Mouse (Mus musculus) embryo, embryonic 10.5 days (tissue): ENCODE data around the gene Fam126b.
"Not testable (repeated sequence)": the region's sequence is repeated elsewhere in the genome, so short reads cannot be mapped to it uniquely, and the experiment has no call there.

ENCODE experiments used
- DNase-seq: peaks from one replicate; pipeline ENCODE4 v3.0.0-alpha.2; 2015; ENCODE audit warnings: low spot score

Gene Fam126b

DNA sequence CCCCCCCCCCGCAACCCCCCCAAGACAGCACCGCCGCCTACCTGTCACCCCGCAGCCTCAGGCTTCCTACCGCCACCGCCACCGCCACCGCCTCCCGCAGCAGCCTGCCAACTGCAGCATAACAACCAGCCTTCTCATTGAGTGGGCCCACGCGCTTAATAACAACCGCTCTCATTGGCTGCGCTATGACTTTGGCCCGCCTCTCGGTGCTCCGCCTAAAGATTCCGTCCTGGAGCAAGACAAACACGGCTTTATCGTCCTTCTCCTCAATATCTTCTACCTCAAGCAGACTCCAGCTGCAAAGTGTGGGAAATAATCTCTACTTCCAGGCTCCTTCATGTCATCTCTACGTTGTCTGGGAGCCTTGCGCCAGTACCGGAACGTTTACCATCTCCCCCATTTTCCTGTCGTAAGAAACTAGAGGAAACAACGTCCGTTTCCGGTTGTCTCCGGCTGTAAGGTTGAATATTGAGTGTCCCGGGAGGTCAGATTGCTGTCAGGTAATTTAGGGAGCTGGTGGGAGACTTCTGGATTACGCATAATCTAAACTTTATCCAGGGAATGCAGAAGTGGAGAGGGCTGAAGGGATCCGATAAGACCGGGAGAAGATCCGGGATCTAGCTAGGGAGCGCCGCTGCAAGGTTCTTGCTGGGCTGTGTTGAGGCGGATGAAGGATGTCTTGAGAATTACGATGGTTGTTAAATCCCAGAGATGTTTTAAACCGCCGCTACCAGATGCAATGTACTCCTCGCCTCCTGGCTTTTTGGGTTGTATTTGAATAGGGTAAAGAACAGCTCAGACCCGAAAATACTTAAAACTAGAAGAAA, at the start of gene Fam126b, which contains the start of gene Ndufb3:
Gene Fam126b, minus strand, starts transcription at position 153 of the 827 bp plus-strand sequence.
Gene Ndufb3, plus strand, starts transcription at position 214 of the 827 bp plus-strand sequence.
- peak; percentile 92 for DNase-seq

DNA sequence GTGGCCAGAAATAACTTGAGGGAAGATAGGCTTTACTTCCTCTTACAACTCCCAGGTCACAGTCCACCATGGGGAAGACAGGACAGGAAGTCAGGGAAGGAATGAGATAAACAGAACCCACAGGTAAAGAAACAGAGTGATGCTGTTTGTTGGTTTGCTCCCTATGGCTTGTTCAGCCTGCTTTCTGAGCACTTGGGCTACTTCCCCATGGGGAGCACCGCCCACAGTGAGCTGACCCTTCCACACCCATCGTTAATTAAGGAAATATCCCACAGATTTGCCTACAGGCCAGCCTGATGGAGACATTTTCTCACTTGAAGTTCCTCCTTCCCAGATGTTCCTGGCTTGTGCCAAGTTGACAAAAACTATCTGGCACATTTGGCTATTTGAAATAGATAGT, 42.7 kb upstream of the Fam126b start:
- not testable (repeated sequence) for DNase-seq

DNA sequence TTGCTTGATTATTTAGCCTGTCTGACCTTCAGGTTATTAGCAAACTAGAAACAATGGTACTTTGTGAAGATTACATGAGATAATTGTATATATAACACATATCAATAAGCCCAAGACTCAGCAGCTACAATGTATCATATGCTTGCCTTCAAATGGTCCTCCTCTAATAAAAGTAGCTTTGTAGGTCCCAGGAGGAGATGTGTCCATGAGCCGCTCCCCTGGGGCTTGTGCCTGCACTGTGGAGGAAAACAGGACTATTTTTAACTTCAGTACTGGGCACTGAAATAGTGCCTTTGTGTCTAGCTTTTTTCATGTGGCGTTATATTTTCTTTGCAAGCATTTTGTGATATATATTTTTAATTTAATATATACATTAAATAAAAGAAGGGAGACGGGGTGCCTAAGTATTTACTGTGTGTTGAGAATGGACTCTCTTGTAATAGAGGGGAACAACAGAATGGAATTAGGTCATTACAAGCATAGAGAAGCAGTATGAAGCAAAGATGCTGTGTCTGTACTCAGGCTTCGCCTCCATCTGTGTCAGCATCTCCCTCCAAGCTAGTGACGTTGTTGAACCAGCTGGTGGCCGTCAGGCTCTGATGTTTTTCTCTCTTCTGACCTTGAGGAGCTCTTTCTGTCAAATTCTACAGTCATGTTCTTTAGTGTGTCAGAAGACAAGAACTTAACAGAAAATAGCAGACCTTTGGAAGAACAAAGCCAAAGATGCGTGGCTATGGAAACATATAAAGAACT, 36.0 kb upstream of the Fam126b start:
- DNase-seq, result peak; percentile 2

DNA sequence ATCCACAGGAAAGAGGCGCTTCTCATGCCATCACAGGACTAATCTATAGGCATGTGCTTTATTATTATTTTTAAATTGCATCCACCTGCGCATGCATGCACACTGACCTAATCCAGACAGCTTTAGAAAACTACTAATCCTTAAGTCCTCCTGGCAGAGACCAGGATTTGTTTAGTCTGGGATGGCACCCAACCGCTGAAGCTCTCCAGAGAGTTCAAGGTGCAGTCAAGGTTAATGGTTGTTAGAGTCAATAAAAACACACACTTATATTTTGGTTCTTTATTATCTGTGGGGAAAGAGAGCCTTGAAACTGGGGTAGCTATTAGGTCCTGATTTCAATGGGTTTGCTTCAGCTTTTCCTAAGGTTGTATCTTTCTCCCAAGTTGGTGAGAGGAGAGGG, 35.1 kb upstream of the Fam126b start:
- no peak for DNase-seq

DNA sequence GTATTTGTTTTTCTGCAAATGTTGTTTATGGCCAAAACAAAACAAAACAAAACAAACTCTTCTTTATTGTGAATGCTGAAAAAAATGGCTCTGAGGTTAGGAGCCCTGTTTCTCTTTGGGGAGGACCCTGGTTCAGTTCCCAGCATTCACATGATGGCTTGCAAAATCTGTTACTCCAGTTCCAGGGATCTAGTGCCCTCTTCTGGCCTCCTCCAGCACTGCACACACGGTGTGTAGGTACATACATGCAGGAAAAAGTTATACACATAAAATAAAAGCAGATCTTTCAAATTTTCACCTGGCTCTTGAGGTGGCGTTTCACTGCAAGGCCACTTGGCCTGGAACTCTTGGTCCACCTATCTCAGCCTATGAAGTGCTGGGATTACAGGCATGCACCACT, 32.6 kb upstream of the Fam126b start:
- DNase-seq, result no peak

DNA sequence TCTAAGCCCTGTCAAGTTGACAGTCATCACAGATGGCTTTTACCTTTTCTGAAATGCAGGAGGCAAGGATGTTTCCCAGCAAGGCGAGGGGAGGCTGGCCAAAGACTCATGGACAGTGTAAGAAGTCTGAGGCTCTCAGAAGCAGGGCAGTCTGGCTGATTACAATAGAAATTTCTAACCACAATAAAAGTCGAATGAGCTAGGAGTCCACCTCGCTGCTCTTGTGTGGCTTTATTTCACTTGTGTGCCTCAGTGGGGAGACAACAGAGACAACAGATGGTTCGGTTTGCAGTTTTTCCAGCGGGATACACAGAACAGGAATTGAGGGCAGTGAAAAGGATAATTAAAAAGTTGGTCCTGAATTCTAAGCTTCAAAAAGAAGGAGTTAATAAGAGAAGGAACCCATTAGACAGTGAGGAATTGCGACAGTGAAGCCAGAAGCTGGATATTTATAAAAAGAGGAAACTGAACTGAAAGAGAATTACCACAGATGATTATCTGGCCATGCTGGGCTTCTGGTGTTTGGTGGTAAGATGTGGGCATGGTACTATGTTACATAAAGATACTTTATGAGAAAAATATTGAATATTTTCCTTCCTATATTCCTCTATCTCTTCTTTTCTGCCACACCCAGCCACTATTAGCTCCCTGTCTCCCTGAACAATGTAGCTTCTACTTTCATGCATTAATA, 32.0 kb upstream of the Fam126b start:
- DNase-seq, result no peak

DNA sequence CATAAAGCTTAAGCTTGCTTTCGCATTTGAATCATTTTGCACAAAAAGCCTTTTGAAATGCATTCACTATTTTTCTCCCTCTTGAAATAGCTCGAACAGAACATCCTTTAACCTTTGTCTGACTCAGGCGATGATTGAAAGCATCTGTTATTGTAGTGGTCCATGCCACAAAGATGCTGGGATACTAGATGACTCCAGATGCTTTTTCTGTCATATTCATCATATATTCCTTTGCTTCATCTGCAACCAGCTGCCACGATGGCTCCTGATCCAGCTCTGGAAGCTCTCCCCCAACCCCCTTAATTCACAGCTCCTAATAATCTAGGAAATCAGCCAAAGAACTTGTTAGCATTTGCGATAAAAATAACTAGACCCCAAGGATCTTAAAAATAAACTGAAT, 31.0 kb upstream of the Fam126b start:
- DNase-seq, result no peak

DNA sequence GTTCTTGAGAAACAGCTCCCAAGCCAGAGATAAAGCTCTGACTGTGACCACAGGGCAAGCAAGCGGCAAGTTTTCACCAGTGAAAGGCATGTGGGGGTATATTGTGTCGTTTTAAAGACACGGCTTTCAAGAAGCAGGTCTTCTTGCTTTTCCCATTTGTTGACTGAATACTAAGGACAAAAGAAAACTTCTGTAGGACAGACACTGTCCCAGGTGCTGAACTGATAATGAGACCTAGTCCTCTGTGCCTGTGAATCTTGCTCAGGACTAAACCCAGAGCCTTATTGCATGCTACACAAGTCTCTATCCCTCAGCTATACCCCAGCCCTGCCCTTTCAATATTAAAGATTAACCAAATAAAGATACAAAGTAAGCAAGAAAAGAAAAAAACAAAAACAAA, 30.1 kb upstream of the Fam126b start:
- DNase-seq, result peak; percentile 14

DNA sequence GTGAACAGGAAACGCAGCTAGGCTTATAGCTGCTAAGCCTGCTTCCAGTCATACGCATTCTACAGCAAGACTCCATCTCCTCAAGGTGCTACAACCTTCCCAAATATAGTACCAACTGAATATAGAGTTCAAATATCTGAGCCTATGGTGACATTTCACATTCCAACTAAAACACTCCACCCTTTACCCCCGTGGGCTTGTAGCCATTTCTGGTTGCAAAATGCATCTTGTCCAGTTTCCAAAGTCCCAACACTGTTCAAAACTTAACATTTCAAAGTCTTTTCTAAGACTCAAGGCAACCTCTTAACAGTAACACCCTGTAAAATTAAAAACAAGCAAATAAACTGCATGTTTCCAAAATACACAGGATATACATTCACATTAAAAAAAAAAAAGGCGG, 29.0 kb upstream of the Fam126b start:
- DNase-seq, result no peak

DNA sequence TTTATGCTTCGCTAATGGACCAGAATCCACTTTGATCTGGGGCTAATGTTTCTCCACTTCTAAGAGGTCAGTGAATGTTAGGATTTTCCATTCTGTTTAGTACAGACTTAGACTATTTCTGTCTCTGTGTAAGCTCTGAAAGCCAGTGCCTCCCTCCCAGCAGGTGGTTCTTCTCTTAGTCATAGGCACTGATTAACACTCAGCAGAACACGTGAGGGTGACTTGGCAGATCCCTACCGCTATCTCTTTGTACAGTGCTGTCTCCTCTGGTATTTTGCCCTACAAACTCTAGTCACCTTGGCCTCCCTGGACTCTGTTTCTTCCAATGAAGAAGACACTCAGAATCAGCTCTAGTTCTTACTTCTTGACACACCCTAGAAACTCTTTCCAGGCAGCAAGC, 28.3 kb upstream of the Fam126b start:
- no peak for DNase-seq

DNA sequence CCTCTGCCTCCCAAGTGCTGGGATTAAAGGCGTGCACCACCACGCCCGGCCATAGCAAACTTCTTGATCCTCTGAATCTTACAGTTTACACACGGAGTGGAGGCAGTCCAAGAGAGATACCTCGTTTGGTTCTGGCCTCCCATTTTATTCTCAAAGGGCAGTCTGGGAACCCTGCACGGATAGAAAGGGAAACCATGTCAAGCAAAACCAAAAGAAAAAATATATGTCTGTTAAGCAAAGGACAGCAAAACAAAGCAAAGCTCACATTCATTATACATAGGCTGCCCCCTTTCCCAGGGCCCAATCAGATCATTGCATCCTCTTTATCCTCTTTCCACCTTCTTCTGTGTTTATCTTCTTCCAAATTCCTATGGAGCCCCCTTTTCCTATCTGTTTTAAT, 27.7 kb upstream of the Fam126b start:
- DNase-seq, result peak; percentile 30

DNA sequence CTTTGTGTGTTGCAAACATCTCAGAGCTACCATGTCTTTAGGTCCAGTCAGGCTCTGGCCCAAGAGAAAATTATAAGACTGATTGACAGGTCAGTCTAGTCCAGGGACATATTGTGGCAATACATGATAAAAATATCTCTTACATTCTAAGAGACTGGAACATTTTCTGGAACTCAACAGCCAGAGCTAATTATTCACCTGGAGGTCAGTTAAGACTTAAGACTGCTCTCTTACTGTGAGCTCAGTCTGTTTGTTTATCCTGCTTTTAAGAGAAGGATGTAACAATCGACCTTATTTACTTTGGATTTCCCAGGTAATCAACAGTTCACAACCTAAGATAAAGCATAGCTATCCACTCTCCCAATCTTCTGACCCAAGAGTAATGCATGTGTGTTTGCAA, 24.5 kb upstream of the Fam126b start:
- no peak for DNase-seq

DNA sequence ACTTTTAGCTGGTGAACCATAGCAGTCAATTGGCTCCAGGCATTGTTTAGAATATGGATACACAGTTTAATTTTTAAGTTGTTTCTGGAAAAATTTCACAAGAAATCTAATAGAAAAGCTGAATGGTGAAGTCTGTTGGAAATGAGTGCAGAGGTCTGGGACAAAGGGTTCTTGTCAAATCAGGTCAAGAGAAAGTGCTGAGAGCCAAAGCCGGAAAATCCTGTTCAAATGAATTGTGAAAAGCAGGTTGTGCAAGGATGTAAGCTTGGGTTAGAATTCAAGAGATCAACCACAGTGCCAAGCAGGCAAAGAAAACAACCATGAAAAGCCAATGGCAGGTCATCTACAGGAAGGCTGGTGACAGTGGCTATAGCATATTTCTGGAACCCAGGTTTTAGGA, 24.0 kb upstream of the Fam126b start:
- no peak for DNase-seq

DNA sequence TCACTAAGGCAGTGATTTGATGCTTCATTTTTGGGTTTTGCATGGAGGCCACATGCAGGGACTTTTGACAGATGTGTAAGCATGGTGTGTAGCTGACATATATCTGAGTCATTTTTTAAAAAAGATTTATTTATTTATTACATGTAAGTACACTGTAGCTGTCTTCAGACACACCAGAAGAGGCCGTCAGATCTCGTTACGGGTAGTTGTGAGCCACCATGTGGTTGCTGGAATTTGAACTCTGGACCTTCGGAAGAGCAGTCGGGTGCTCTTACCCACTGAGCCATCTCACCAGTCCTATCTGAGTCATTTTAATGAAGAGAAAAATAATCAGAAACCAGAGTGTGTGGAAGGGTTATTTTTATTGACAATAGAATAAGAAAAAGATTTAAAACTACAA, 23.5 kb upstream of the Fam126b start:
- not testable (repeated sequence) for DNase-seq

DNA sequence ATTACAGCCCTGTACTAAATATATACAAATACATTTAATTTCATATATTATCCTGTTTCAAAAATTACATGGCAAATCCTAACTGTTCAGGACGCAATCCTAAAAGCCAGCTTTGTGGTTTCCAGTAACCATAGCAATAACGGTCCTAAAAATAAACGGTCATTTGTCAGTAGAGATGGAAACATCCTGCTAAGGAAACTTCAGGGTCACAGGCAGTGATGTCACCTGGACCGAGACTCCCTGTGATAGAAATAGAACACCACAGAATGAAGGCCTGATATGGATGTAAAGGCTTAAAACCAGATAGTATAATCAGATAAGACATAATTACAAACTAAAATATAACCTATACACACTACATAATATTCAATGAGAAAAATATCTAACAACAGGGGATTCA, 17.6 kb upstream of the Fam126b start:
- DNase-seq, result no peak

DNA sequence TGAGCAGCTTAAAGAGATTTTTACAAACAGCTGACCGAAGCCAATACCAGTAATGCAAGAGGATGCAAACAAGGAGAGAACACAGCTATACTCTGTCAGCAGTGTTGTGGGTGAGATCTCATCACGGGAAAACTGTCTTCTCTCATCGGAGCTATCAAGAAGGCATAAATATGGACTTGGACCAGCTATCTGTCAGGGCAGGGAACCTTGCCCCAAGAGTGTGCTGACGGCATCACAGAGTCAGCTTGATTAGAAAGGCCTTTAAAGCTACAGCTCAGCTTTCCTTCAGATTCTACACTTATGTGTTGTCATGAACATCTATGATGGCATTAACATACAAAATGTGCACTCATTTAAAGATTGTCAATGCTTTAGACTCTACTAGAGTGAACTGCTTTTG, 16.6 kb upstream of the Fam126b start:
- no peak for DNase-seq

DNA sequence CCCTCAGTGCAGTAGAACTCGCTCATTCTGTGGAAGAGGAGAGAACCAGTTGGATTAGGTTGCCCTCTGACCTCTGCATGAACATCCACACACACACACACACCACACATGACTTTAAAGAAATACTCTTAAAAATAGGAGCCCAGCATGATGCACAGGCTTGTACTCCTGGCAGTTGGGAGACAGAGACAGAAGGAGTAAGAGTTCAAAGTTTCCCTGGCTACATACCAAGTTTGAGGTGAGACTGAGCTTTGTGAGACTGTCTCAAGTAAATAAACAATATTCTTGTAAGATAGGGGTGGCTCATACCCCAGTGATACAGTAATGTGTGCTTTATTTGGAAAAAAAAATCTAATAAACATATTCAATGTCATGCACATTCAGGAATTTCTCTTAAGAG, 1.4 kb upstream of the Fam126b start:
- no peak for DNase-seq

DNA sequence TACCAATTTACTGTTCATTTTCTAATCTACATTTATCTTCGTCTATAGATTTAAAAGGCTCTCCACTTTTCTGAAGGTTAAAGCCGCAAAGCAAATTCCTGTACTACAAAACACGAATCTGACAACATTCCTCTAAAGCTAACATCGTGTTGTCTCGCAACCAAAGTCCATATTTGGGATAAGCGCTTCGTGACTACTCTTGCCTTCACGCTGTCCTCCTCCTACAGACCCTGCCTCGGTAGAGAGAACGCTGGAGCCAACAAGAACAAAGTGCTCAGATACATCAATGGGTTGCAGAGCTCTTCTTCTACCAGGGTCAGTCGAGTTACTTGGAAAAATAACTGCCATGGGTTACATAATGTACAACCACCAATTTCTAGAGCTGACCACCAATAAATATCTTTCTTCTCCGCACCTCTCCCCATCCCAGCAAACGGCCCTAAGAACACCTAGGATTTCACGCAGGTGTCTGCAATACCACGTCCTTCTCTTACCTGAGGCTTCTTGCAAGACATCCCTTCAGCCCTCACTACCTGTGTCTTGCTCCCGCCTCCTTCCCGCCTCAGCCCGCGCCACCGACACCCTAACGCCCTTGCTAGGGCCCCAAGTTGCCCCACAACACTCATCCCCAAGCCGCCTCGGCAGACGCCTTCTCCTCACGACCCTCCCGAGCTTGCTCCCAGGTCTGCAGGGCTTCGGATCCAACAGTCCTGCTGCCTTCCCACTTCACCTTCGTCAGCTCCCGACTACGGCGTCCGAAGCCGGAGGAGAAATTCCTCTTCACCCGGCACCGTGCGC, 551 bp downstream of the Fam126b start:
- DNase-seq, result no peak

DNA sequence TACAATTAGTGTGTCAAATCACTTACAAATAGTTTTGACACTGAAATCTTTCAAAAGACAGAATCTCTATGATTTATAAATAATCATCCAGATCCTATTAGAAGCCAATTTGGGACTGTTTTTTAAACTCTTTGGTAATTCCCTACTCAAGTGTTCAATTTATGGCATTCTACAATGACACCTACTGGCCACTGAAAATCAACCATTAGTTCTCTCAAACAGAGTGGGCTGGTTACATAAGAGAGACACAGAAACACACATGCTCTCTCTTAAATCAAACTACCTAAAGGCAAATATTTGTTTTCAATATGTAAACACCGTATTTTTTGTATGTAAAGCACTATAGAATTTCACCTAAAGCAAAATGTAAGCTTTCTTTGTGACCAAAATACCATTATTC, 1.9 kb downstream of the Fam126b start:
- no peak for DNase-seq

DNA sequence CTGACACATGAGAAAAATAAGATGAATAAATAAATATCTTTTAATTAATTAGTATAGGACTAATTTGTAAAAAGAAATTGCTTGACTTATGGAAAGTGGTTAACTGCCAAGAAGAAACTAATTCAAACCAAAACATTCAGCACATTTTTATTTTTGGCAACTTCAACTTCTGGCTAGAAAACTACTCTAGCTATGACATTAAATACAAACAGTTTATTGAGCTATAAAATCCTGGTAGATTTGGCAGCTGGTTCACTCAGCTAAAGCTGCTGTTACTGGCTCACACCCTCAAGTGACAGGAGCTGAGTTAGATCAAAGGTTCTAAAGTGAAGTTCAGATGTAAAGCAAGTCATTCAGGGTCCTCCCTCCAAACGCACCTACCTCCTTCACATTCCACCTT, 3.5 kb downstream of the Fam126b start:
- DNase-seq, result no peak

DNA sequence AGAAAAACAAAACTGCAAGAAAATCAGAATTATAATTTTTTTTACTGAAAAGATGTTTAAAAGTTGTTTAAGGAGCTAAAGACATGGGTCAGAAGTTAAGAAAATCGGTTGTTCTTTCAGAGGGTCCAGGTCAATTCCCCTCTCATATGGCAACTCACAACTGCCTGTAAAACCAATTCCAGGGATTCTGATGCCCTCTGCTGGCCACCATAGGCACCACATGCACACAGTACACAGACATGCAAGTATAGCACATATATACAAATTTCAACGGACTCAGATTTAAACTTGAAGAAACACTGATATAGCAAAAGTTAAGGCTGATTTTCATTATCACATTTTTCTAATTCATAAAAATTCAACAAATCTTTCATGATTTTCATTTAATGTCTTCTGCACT, 6.9 kb downstream of the Fam126b start:
- DNase-seq, result peak; percentile 45

DNA sequence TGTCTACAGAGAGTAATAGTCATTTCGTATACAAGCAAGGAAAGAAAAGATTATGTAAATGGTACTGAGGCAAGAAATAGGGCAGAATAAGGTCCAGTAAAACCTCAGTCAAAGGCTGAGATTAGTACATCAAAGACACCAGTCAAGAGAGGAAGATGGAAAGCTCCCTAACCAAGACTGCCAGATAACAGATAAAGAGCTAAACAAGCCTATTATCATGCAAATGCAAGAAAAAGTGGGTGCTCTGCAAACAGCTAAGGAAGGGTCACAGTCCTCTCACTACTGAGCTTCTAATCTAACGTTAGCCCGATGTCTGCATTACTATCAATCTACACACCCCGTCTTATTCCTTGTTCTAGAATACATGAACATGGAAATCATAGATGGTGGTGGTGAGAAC, 15.7 kb downstream of the Fam126b start:
- DNase-seq, result no peak
